Mouse (Mus musculus): Measurements from ENCODE around the gene Xlr.
"Not testable (repeated sequence)": the region's sequence is repeated elsewhere in the genome, so short reads cannot be mapped to it uniquely, and the experiment has no call there.

Gene Xlr

DNA sequence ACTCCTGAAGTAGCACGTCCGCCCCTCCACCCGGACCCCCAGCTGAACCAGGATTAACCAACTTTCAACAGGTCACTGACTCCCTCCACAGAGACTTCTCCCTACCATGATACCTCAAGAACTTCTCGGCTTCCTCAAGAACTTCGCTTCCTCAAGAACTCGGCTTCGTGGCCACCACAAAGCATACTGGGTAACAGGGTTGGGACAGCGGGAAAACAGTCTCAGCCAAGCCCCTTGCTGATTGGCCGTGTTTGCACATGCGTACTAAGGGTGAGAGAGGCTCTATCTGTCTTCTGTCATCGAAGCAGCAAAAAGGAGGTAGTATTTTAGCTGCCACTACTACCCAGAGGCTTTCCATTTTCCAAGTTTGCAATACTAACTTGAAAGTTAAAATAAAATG, at the start of gene Xlr:
Gene Xlr, minus strand, starts transcription at position 188 of the 400 bp plus-strand sequence.
- DNase-seq (ENCODE audit: low spot score): not testable (repeated sequence)

DNA sequence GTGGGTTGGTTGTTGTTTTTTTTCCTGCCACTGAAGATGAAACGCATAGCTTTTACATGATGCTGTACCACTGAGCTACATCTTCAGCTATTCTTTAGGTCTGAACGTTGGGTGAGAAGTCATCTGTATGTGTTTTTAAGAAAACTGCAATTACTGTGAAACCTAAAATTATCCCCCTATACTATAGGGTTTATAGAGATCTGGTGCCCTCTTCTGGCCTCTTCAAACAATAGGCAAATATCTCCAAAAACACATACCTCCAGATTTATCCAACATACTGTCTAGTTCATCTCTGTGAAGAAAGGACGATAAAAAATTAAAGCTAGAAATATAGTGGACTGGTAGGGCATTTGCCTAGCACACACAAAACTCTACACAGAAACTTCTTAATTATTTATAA, 1.6 kb upstream of the Xlr start:
- DNase-seq (ENCODE audit: low spot score): no peak

DNA sequence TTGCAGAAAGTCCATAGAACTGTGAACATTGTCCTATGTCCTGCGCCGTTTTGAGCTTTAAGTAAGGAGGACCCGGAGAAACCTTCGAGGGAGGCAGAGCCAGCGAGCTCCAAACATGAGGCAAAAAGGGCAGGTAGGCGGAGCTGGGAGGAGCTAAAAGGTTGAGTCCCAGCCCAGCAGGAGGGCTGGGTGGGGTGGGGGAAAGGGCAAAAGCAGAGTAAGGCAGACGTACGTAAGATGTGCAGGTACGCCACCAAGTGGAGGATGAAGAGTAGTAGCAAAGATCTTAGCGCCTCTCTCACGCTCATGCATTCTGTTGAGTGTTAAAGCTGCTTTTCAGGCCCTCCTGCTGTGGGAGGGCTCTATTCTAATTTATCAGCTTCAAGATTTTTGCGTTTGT, 21.2 kb downstream of the Xlr start, which contains the start of gene Zfp36l3:
Gene Zfp36l3, minus strand, starts transcription at position 119 of the 400 bp plus-strand sequence.
- no peak for DNase-seq (ENCODE audit: low spot score)

DNA sequence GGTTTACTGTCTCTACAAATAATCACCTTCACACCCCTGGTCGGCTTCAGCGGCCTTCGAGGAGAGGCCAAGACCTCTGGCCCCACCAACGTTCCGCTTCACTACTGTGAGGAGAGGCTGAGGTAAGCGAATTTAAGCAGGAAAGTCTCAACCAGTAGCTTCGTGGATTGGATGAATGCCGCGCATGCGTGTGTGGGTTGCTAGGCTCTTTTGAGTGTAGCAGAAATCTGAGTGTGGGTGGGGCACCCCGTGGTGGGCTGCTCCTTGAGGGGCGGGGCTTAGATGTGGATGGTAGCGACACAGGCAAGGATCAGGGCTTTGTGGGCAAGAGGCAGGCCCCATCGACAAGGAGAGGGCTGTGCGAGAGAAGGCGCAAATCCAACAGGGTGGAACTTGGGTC, 39.8 kb downstream of the Xlr start, which contains the start of gene 1700013H16Rik:
Gene 1700013H16Rik, minus strand, starts transcription at position 96 of the 400 bp plus-strand sequence.
- DNase-seq (ENCODE audit: low spot score): no peak

DNA sequence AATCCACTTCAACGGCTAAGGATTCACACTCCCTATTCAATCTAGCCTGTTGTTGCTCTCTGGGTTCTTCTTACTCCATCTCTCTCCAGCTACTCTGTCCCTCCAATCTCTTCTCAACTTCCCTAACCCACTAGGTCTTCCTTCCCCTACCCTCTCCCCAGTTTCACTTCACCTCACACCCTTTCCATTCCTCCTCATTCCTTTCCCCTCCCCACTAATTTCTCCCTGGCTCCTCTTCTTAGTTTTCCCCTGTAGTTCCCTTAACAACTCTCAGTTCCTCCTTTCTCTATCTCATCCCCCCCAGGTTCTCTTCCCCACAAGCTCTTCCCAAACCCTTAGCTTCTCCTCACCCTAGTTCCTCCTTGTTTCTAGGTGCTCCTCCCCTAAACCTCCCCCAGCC, 44.7 kb downstream of the Xlr start:
- DNase-seq (ENCODE audit: low spot score): no peak

DNA sequence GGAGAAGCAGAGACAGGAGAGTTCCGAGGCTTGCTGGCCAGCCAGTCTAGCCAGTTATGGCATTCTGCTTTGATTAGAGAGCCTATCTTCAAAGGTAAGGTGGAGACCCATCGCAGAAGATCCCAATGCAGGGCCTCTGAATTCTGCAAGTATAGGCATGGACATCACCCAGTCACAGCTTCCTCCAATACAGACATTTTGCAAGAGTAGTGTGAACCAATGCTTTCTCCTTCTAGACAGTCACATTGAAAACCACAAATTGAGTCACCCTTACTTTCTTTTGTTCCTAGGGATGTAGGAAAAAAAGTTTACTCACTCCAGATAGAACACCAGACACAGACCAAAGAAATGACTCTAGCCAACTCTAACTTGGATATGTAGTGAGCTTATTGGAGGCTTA, 68.5 kb downstream of the Xlr start:
- DNase-seq (ENCODE audit: low spot score): no peak
